Mouse (Mus musculus): ENCODE data around the gene Fundc1. TPM values are rescaled to one million over a fixed set of nuclear protein-coding genes. Genes with fewer than 3 reads are reported as not detected.
"Not testable (repeated sequence)": the region's sequence is repeated elsewhere in the genome, so short reads cannot be mapped to it uniquely, and the experiment has no call there.

The Fundc1 gene
- polyA plus RNA-seq, 1 experiment from 2014 or later: 58.8 TPM

- H3K4me3 ChIP-seq (ENCODE audit: low read length): no peak overlapping the region
- no peaks in the 10 kb centered on the region for H3K36me3 ChIP-seq (ENCODE audit: control insufficient read depth, insufficient read depth, low read length)
- no peaks in the 10 kb centered on the region for H3K9me3 ChIP-seq (ENCODE audit: control insufficient read depth, low read length)
- no peak overlapping the region for H3K27ac ChIP-seq (ENCODE audit: low read depth, low read length)
- no peak for ATAC-seq
- H3K4me1 ChIP-seq (ENCODE audit: control insufficient read depth, insufficient read depth, low read depth, low read length): no peaks in the 10 kb centered on the region
- H3K9ac ChIP-seq (ENCODE audit: low read depth, low read length): no peak overlapping the region
- no peaks in the 10 kb centered on the region for H3K27me3 ChIP-seq (replicated peaks; ENCODE audit: control insufficient read depth, insufficient read depth, low read length)
- no peak overlapping the region for H3K4me2 ChIP-seq (ENCODE audit: low read length)
These were observed 7.4 kb downstream of the Fundc1 start for GRCm38 (mm10) chrX:17564732-17565131.

- WGBS: 39% methylated on average over 4 of the region's 4 CpGs
- no peaks in the 10 kb centered on the region for H3K9me3 ChIP-seq (ENCODE audit: control insufficient read depth, low read length)
- peak; percentile 71; the same call in 1 of the 2 replicates for ATAC-seq
These were observed 13.4 kb downstream of the Fundc1 start for GRCm38 (mm10) chrX:17558746-17559145.

GRCm38 (mm10) chrX:17554488-17554887 lies 17.6 kb downstream of the Fundc1 start:
- WGBS: 61% methylated on average over 4 of the region's 4 CpGs
- no peak overlapping the region for H3K4me3 ChIP-seq (ENCODE audit: low read length)

More at GRCm38 (mm10) chrX:17558746-17559145, 13.4 kb downstream of the Fundc1 start:
- Histone ChIP-seq H3K36me3 (ENCODE audit: control insufficient read depth, insufficient read depth, low read length) (no peaks in the 10 kb centered on the region), H3K27ac (ENCODE audit: low read depth, low read length) (0 out of 2 replicates have a peak overlapping the region, but pooled peaks have one; percentile 17), H3K4me2 (ENCODE audit: low read length) (no peak overlapping the region), H3K4me3 (ENCODE audit: low read length) (no peak overlapping the region), H3K27me3 (replicated peaks; ENCODE audit: control insufficient read depth, insufficient read depth, low read length) (no peaks in the 10 kb centered on the region), H3K9ac (ENCODE audit: low read depth, low read length) (no peak overlapping the region), H3K4me1 (ENCODE audit: control insufficient read depth, insufficient read depth, low read depth, low read length) (no peaks in the 10 kb centered on the region)

GRCm38 (mm10) chrX:17551586-17551985 lies 20.5 kb downstream of the Fundc1 start:
- not testable (repeated sequence) for H3K4me2 ChIP-seq (ENCODE audit: low read length); H3K9ac ChIP-seq (ENCODE audit: low read depth, low read length); H3K4me1 ChIP-seq (ENCODE audit: control insufficient read depth, insufficient read depth, low read depth, low read length); H3K4me3 ChIP-seq (ENCODE audit: low read length); ATAC-seq; H3K9me3 ChIP-seq (ENCODE audit: control insufficient read depth, low read length); H3K36me3 ChIP-seq (ENCODE audit: control insufficient read depth, insufficient read depth, low read length); H3K27ac ChIP-seq (ENCODE audit: low read depth, low read length); H3K27me3 ChIP-seq (replicated peaks; ENCODE audit: control insufficient read depth, insufficient read depth, low read length)

More at GRCm38 (mm10) chrX:17554488-17554887, 17.6 kb downstream of the Fundc1 start:
- Histone ChIP-seq H3K9me3 (ENCODE audit: control insufficient read depth, low read length) (no peaks in the 10 kb centered on the region), H3K4me2 (ENCODE audit: low read length) (no peak overlapping the region), H3K4me1 (ENCODE audit: control insufficient read depth, insufficient read depth, low read depth, low read length) (no peaks in the 10 kb centered on the region), H3K36me3 (ENCODE audit: control insufficient read depth, insufficient read depth, low read length) (no peaks in the 10 kb centered on the region), H3K27me3 (replicated peaks; ENCODE audit: control insufficient read depth, insufficient read depth, low read length) (no peaks in the 10 kb centered on the region), H3K9ac (ENCODE audit: low read depth, low read length) (no peak overlapping the region), H3K27ac (ENCODE audit: low read depth, low read length) (no peak overlapping the region)
- no peak; the same call in 1 of the 2 replicates for ATAC-seq

GRCm38 (mm10) chrX:17547143-17547806 lies 24.9 kb downstream of the Fundc1 start:
- peak; percentile 76 for ATAC-seq
- Histone ChIP-seq H3K4me2 (ENCODE audit: low read length) (no peak overlapping the region), H3K4me3 (ENCODE audit: low read length) (no peak overlapping the region), H3K9me3 (ENCODE audit: control insufficient read depth, low read length) (no peaks in the 10 kb centered on the region), H3K27me3 (replicated peaks; ENCODE audit: control insufficient read depth, insufficient read depth, low read length) (no peaks in the 10 kb centered on the region), H3K9ac (ENCODE audit: low read depth, low read length) (no peak overlapping the region), H3K36me3 (ENCODE audit: control insufficient read depth, insufficient read depth, low read length) (no peaks in the 10 kb centered on the region), H3K27ac (ENCODE audit: low read depth, low read length) (no peak overlapping the region), H3K4me1 (ENCODE audit: control insufficient read depth, insufficient read depth, low read depth, low read length) (no peaks in the 10 kb centered on the region)
- 6% methylated on average over 5 of the region's 6 CpGs for WGBS

GRCm38 (mm10) chrX:17544860-17545492 lies 27.1 kb downstream of the Fundc1 start:
- no peak overlapping the region for H3K27ac ChIP-seq (ENCODE audit: low read depth, low read length)
- H3K4me1 ChIP-seq (ENCODE audit: control insufficient read depth, insufficient read depth, low read depth, low read length): no peaks in the 10 kb centered on the region
- no peaks in the 10 kb centered on the region for H3K27me3 ChIP-seq (replicated peaks; ENCODE audit: control insufficient read depth, insufficient read depth, low read length)
- 29% methylated on average over 2 of the region's 2 CpGs for WGBS
- no peak overlapping the region for H3K4me2 ChIP-seq (ENCODE audit: low read length)
- H3K36me3 ChIP-seq (ENCODE audit: control insufficient read depth, insufficient read depth, low read length): no peaks in the 10 kb centered on the region
- no peak overlapping the region for H3K9ac ChIP-seq (ENCODE audit: low read depth, low read length)
- H3K9me3 ChIP-seq (ENCODE audit: control insufficient read depth, low read length): no peaks in the 10 kb centered on the region
- H3K4me3 ChIP-seq (ENCODE audit: low read length): no peak overlapping the region
- peak; percentile 58; the same call in 1 of the 2 replicates for ATAC-seq

- no peak for ATAC-seq
- no peak overlapping the region for H3K27ac ChIP-seq (ENCODE audit: low read depth, low read length)
- no peaks in the 10 kb centered on the region for H3K4me1 ChIP-seq (ENCODE audit: control insufficient read depth, insufficient read depth, low read depth, low read length)
- H3K9ac ChIP-seq (ENCODE audit: low read depth, low read length): no peak overlapping the region
- no peak overlapping the region for H3K4me2 ChIP-seq (ENCODE audit: low read length)
- H3K9me3 ChIP-seq (ENCODE audit: control insufficient read depth, low read length): no peaks in the 10 kb centered on the region
- WGBS: 86% methylated on average over 4 of the region's 4 CpGs
- H3K4me3 ChIP-seq (ENCODE audit: low read length): no peak overlapping the region
- H3K36me3 ChIP-seq (ENCODE audit: control insufficient read depth, insufficient read depth, low read length): no peaks in the 10 kb centered on the region
- no peaks in the 10 kb centered on the region for H3K27me3 ChIP-seq (replicated peaks; ENCODE audit: control insufficient read depth, insufficient read depth, low read length)
These were observed 34.4 kb downstream of the Fundc1 start for GRCm38 (mm10) chrX:17537701-17538100.

- Histone ChIP-seq H3K4me1 (ENCODE audit: control insufficient read depth, insufficient read depth, low read depth, low read length) (no peaks in the 10 kb centered on the region), H3K4me3 (ENCODE audit: low read length) (no peak overlapping the region), H3K36me3 (ENCODE audit: control insufficient read depth, insufficient read depth, low read length) (no peaks in the 10 kb centered on the region), H3K9ac (ENCODE audit: low read depth, low read length) (no peak overlapping the region), H3K27ac (ENCODE audit: low read depth, low read length) (no peak overlapping the region), H3K9me3 (ENCODE audit: control insufficient read depth, low read length) (no peaks in the 10 kb centered on the region), H3K27me3 (replicated peaks; ENCODE audit: control insufficient read depth, insufficient read depth, low read length) (no peaks in the 10 kb centered on the region), H3K4me2 (ENCODE audit: low read length) (no peak overlapping the region)
- ATAC-seq: no peak
- 89% methylated on average over 2 of the region's 2 CpGs for WGBS
These were observed 45.1 kb downstream of the Fundc1 start for GRCm38 (mm10) chrX:17527008-17527407.

- H3K4me3 ChIP-seq (ENCODE audit: low read length): no peak overlapping the region
- no peaks in the 10 kb centered on the region for H3K9me3 ChIP-seq (ENCODE audit: control insufficient read depth, low read length)
- no peak overlapping the region for H3K4me2 ChIP-seq (ENCODE audit: low read length)
- no peaks in the 10 kb centered on the region for H3K4me1 ChIP-seq (ENCODE audit: control insufficient read depth, insufficient read depth, low read depth, low read length)
- no peak overlapping the region for H3K9ac ChIP-seq (ENCODE audit: low read depth, low read length)
- ATAC-seq: no peak
- H3K27me3 ChIP-seq (replicated peaks; ENCODE audit: control insufficient read depth, insufficient read depth, low read length): no peaks in the 10 kb centered on the region
- 24% methylated on average over 3 of the region's 3 CpGs for WGBS
- no peaks in the 10 kb centered on the region for H3K36me3 ChIP-seq (ENCODE audit: control insufficient read depth, insufficient read depth, low read length)
- no peak overlapping the region for H3K27ac ChIP-seq (ENCODE audit: low read depth, low read length)
These were observed 50.9 kb downstream of the Fundc1 start for GRCm38 (mm10) chrX:17521221-17521716.
